Mouse (Mus musculus) kidney, adult 2 months (tissue): ENCODE measurements around the gene Plekha7. TPM values are rescaled to one million over a fixed set of nuclear protein-coding genes. Genes with fewer than 3 reads are reported as not detected.

ENCODE experiments used
- DNase-seq: peaks from one replicate; pipeline ENCODE4 v3.0.0; 2021
- H3K27ac ChIP-seq: fragments of 200-500 bp; 2 replicates; pipeline ENCODE4 v1.5.1; 2012; ENCODE audit warnings: low read depth, low read length, control low read depth, inconsistent platforms; ENCODE audit not compliant: insufficient read depth
- H3K27me3 ChIP-seq: fragments of 200-500 bp; replicated peaks from 2 replicates; pipeline ENCODE4 v1.6.1; 2012; ENCODE audit warnings: mild to moderate bottlenecking, moderate library complexity, low read length, inconsistent platforms; ENCODE audit not compliant: control insufficient read depth, insufficient read depth
- H3K36me3 ChIP-seq: fragments of 200-500 bp; 2 replicates; pipeline ENCODE4 v1.6.1; 2012; ENCODE audit warnings: mild to moderate bottlenecking, moderate library complexity, low read length, inconsistent platforms; ENCODE audit not compliant: control insufficient read depth, insufficient read depth
- H3K4me1 ChIP-seq: fragments of 200-500 bp; 2 replicates; pipeline ENCODE4 v1.6.1; 2011; ENCODE audit warnings: low read length; ENCODE audit not compliant: control insufficient read depth, insufficient read depth
- H3K4me3 ChIP-seq: fragments of 200-500 bp; 2 replicates; pipeline ENCODE4 v1.5.1; 2011; ENCODE audit warnings: mild to moderate bottlenecking, low read depth, low read length, control low read depth; ENCODE audit not compliant: insufficient read depth
- CTCF ChIP-seq: fragments of 200-500 bp; conservative IDR thresholded peaks from 2 replicates; pipeline ENCODE4 v1.5.1; 2011; ENCODE audit warnings: low read depth, mild to moderate bottlenecking, control low read depth, low read length, moderate library complexity, mixed read lengths; ENCODE audit not compliant: insufficient read depth, insufficient read length
- POLR2A ChIP-seq: fragments of 200-500 bp; IDR thresholded peaks from one replicate; pipeline ENCODE4 v1.6.1; 2011; ENCODE audit warnings: low read depth, low read length, control low read depth
- WGBS: fragments of 180-500 bp; shearing (Covaris S2); methylation state at CpG from one replicate; pipeline ENCODE4 v1.1.7; 2018; 5-methylcytosine and 5-hydroxymethylcytosine counted together
- polyA plus RNA-seq: library from polyadenylated mRNA; depleted of rRNA; stranded (reverse); fragments of >200 nt; gene quantifications from 2 replicates; pipeline ENCODE4 v1.2.3, GENCODE M21; 2012

The Plekha7 gene
- polyA plus RNA-seq, 1 experiment: 29.5 TPM

- TF ChIP-seq CTCF: no peak
- no peak for TF ChIP-seq POLR2A
- 88% methylated on average over 1 of the region's 1 CpGs for WGBS
- Histone ChIP-seq H3K36me3 (no peaks in the 10 kb centered on the region), H3K27ac (no peak overlapping the region), H3K4me1 (peaks cover 13% of the 10 kb centered on the region; the same call in 1 of the 2 replicates), H3K4me3 (no peak overlapping the region), H3K27me3 (no peaks in the 10 kb centered on the region)
- no peak for DNase-seq
Measured at GRCm38 (mm10) chr7:116186847-116187246, 121.3 kb downstream of the Plekha7 start.

GRCm38 (mm10) chr7:116186156-116186555 is 122.0 kb downstream of the Plekha7 start:
- no peaks in the 10 kb centered on the region for H3K27me3 ChIP-seq
- no peak for DNase-seq
- WGBS: 89% methylated on average over 5 of the region's 5 CpGs
- peaks cover 11% of the 10 kb centered on the region; the same call in 1 of the 2 replicates for H3K4me1 ChIP-seq
- H3K4me3 ChIP-seq: no peak overlapping the region
- no peaks in the 10 kb centered on the region for H3K36me3 ChIP-seq
- no peak overlapping the region for H3K27ac ChIP-seq
- TF ChIP-seq POLR2A (no peak), CTCF (no peak)

- H3K4me1 ChIP-seq: peaks cover 20% of the 10 kb centered on the region
- WGBS: 61% methylated on average over 11 of the region's 11 CpGs
- no peaks in the 10 kb centered on the region for H3K27me3 ChIP-seq
- no peaks in the 10 kb centered on the region for H3K36me3 ChIP-seq
- H3K4me3 ChIP-seq: no peak overlapping the region
- no peak overlapping the region for H3K27ac ChIP-seq
- no peak for TF ChIP-seq CTCF
- TF ChIP-seq POLR2A: no peak
- DNase-seq: peak; percentile 72
Measured at GRCm38 (mm10) chr7:116184358-116185057, 123.7 kb downstream of the Plekha7 start.

GRCm38 (mm10) chr7:116182451-116182850 is 125.7 kb downstream of the Plekha7 start:
- Histone ChIP-seq H3K27ac (no peak overlapping the region), H3K27me3 (no peaks in the 10 kb centered on the region), H3K4me1 (peaks cover 27% of the 10 kb centered on the region), H3K36me3 (no peaks in the 10 kb centered on the region), H3K4me3 (no peak overlapping the region)
- no peak for DNase-seq
- TF ChIP-seq POLR2A: no peak
- no peak for TF ChIP-seq CTCF
- 73% methylated on average over 1 of the region's 1 CpGs for WGBS

- DNase-seq: no peak
- TF ChIP-seq POLR2A: no peak
- H3K4me3 ChIP-seq: no peak overlapping the region
- no peaks in the 10 kb centered on the region for H3K27me3 ChIP-seq
- peaks cover 27% of the 10 kb centered on the region for H3K4me1 ChIP-seq
- H3K36me3 ChIP-seq: no peaks in the 10 kb centered on the region
- H3K27ac ChIP-seq: no peak overlapping the region
- 89% methylated on average over 5 of the region's 5 CpGs for WGBS
Measured at GRCm38 (mm10) chr7:116181444-116181946, 126.7 kb downstream of the Plekha7 start.

- peak overlapping the region; percentile 19; the same call in 1 of the 2 replicates for H3K27ac ChIP-seq
- TF ChIP-seq CTCF (no peak), POLR2A (no peak)
- DNase-seq: peak; percentile 86
- H3K27me3 ChIP-seq: no peaks in the 10 kb centered on the region
- peaks cover 19% of the 10 kb centered on the region for H3K4me1 ChIP-seq
- H3K4me3 ChIP-seq: no peak overlapping the region
- H3K36me3 ChIP-seq: no peaks in the 10 kb centered on the region
- 37% methylated on average over 3 of the region's 3 CpGs for WGBS
Measured at GRCm38 (mm10) chr7:116178916-116179315, 129.3 kb downstream of the Plekha7 start.

GRCm38 (mm10) chr7:116172774-116173173 is 135.4 kb downstream of the Plekha7 start:
- Histone ChIP-seq H3K36me3 (no peaks in the 10 kb centered on the region), H3K27ac (no peak overlapping the region), H3K27me3 (no peaks in the 10 kb centered on the region), H3K4me1 (no peaks in the 10 kb centered on the region), H3K4me3 (no peak overlapping the region)
- DNase-seq: peak; percentile 33
- WGBS: 58% methylated on average over 10 of the region's 10 CpGs
- TF ChIP-seq POLR2A (no peak), CTCF (no peak)
